Mouse (Mus musculus) C2C12 (cell line): Measurements from ENCODE around the gene Cog5. TPM values are rescaled to one million over a fixed set of nuclear protein-coding genes. Genes with fewer than 3 reads are reported as not detected.

ENCODE experiments used
- H3K27me3 ChIP-seq: one replicate; pipeline ENCODE4 v1.6.1; 2011; ENCODE audit not compliant: control insufficient read depth, insufficient read depth, insufficient read length
- H3K36me3 ChIP-seq: one replicate; pipeline ENCODE4 v1.6.1; 2011; ENCODE audit not compliant: control insufficient read depth, insufficient read depth
- H3K4me3 ChIP-seq: one replicate; pipeline ENCODE4 v1.5.1; 2011; ENCODE audit warnings: mild to moderate bottlenecking, control low read depth; ENCODE audit not compliant: poor library complexity, insufficient read depth, severe bottlenecking
- H3K79me2 ChIP-seq: one replicate; pipeline ENCODE4 v1.6.1; 2011; ENCODE audit not compliant: control insufficient read depth, insufficient read depth
- H3K79me3 ChIP-seq: one replicate; pipeline ENCODE4 v1.6.1; 2011; ENCODE audit warnings: low read depth, control low read depth
- H3ac ChIP-seq: one replicate; pipeline ENCODE3; 2011; ENCODE audit warnings: low read depth; ENCODE audit not compliant: control insufficient read depth, insufficient read length
- CEBPB ChIP-seq: IDR thresholded peaks from one replicate; pipeline ENCODE4 v1.6.1; 2011; ENCODE audit warnings: low read depth, mild to moderate bottlenecking, control low read depth, moderate library complexity
- CTCF ChIP-seq: IDR thresholded peaks from one replicate; pipeline ENCODE4 v1.5.1; 2011; ENCODE audit not compliant: control insufficient read depth, insufficient read depth, insufficient read length
- FOSL1 ChIP-seq: IDR thresholded peaks from one replicate; pipeline ENCODE4 v1.8.0; 2011; ENCODE audit warnings: mild to moderate bottlenecking, low read length; ENCODE audit not compliant: poor library complexity, insufficient read depth, severe bottlenecking
- MAX ChIP-seq: IDR thresholded peaks from one replicate; pipeline ENCODE4 v1.6.1; 2011; ENCODE audit warnings: mild to moderate bottlenecking, control low read depth
- MYOD1 ChIP-seq: IDR thresholded peaks from one replicate; pipeline ENCODE4 v1.6.1; 2011; ENCODE audit warnings: low read depth; ENCODE audit not compliant: control insufficient read depth, insufficient read length
- MYOG ChIP-seq: IDR thresholded peaks from one replicate; pipeline ENCODE4 v1.6.1; 2011; ENCODE audit not compliant: control insufficient read depth, insufficient read length; ENCODE audit errors: extremely low read depth
- USF1 ChIP-seq: IDR thresholded peaks from one replicate; pipeline ENCODE4 v1.6.1; 2011; ENCODE audit warnings: low read depth, mild to moderate bottlenecking, control low read depth, moderate library complexity
- polyA plus RNA-seq: library from polyadenylated mRNA; unstranded; fragments of >200 nt; fragmentation: generic; extraction: Trizol; gene quantifications from one replicate; pipeline ENCODE4 v1.2.1, GENCODE M21; 2012; ENCODE audit warnings: missing spikeins

Cog5 gene
- polyA plus RNA-seq, 1 experiment: 8.2 TPM

GRCm38 (mm10) chr12:31665999-31666398 lies 11.3 kb downstream of the Cog5 start:
- Histone ChIP-seq H3K79me3 (no peaks in the 10 kb centered on the region), H3ac (no peak overlapping the region), H3K79me2 (no peaks in the 10 kb centered on the region), H3K36me3 (peaks cover 16% of the 10 kb centered on the region), H3K27me3 (no peaks in the 10 kb centered on the region), H3K4me3 (no peak overlapping the region)
- no peak for TF ChIP-seq CEBPB
- no peak for TF ChIP-seq USF1
- TF ChIP-seq MAX: no peak
- no peak for TF ChIP-seq CTCF
- TF ChIP-seq MYOD1: no peak
- no peak for TF ChIP-seq MYOG
- TF ChIP-seq FOSL1: no peak

GRCm38 (mm10) chr12:31667187-31667586 lies 12.5 kb downstream of the Cog5 start:
- no peaks in the 10 kb centered on the region for H3K79me2 ChIP-seq
- peaks cover 6% of the 10 kb centered on the region for H3K36me3 ChIP-seq
- H3ac ChIP-seq: no peak overlapping the region
- no peaks in the 10 kb centered on the region for H3K27me3 ChIP-seq
- TF ChIP-seq USF1 (no peak), MYOD1 (no peak), FOSL1 (no peak), MAX (no peak), MYOG (no peak), CEBPB (no peak), CTCF (no peak)
- H3K4me3 ChIP-seq: no peak overlapping the region
- H3K79me3 ChIP-seq: no peaks in the 10 kb centered on the region

GRCm38 (mm10) chr12:31686679-31687078 lies 32.0 kb downstream of the Cog5 start:
- no peaks in the 10 kb centered on the region for H3K27me3 ChIP-seq
- no peaks in the 10 kb centered on the region for H3K79me3 ChIP-seq
- H3K4me3 ChIP-seq: no peak overlapping the region
- no peak for TF ChIP-seq MYOG
- peak; percentile 87 for TF ChIP-seq CEBPB
- H3K79me2 ChIP-seq: no peaks in the 10 kb centered on the region
- H3ac ChIP-seq: no peak overlapping the region
- no peaks in the 10 kb centered on the region for H3K36me3 ChIP-seq

- H3ac ChIP-seq: no peak overlapping the region
- H3K79me3 ChIP-seq: peaks cover 3% of the 10 kb centered on the region
- TF ChIP-seq CTCF: no peak
- no peak for TF ChIP-seq FOSL1
- TF ChIP-seq MYOD1: no peak
- TF ChIP-seq CEBPB: no peak
- TF ChIP-seq MAX: no peak
- no peak for TF ChIP-seq USF1
- no peak for TF ChIP-seq MYOG
- no peaks in the 10 kb centered on the region for H3K36me3 ChIP-seq
- H3K27me3 ChIP-seq: no peaks in the 10 kb centered on the region
- H3K79me2 ChIP-seq: no peaks in the 10 kb centered on the region
- H3K4me3 ChIP-seq: no peak overlapping the region
Observed at GRCm38 (mm10) chr12:31693278-31693677, 38.6 kb downstream of the Cog5 start.

- Histone ChIP-seq H3K79me3 (no peaks in the 10 kb centered on the region), H3K36me3 (no peaks in the 10 kb centered on the region), H3K4me3 (no peak overlapping the region), H3K27me3 (no peaks in the 10 kb centered on the region), H3ac (no peak overlapping the region), H3K79me2 (no peaks in the 10 kb centered on the region)
- TF ChIP-seq MAX: no peak
- TF ChIP-seq MYOG: no peak
- TF ChIP-seq CTCF: no peak
- TF ChIP-seq USF1: no peak
- TF ChIP-seq MYOD1: no peak
- no peak for TF ChIP-seq FOSL1
- no peak for TF ChIP-seq CEBPB
Observed at GRCm38 (mm10) chr12:31700623-31701347, 46.1 kb downstream of the Cog5 start.

GRCm38 (mm10) chr12:31701411-31701810 lies 46.7 kb downstream of the Cog5 start:
- no peak overlapping the region for H3ac ChIP-seq
- TF ChIP-seq MAX (no peak), USF1 (no peak), FOSL1 (no peak), CTCF (no peak), MYOD1 (no peak), MYOG (no peak), CEBPB (no peak)
- no peaks in the 10 kb centered on the region for H3K79me3 ChIP-seq
- H3K36me3 ChIP-seq: no peaks in the 10 kb centered on the region
- no peaks in the 10 kb centered on the region for H3K27me3 ChIP-seq
- no peak overlapping the region for H3K4me3 ChIP-seq
- H3K79me2 ChIP-seq: no peaks in the 10 kb centered on the region
